Mouse (Mus musculus) T-helper 2 cell (primary cell): ENCODE data around the gene Defb20.

Source experiments
- in situ Hi-C: fragments of 300-600 bp; cut with MboI, MseI; formaldehyde crosslinking; loops from one replicate; pipeline ENCODE4 v1.15.1; 2025; ENCODE audit warnings: high pct_unique_total_duplicates

Defb20 gene

GRCm38 (mm10) chr2:152500204-152500862, 23.5 kb downstream of the Defb20 start:
- in situ Hi-C loops = no loop called here

- in situ Hi-C loops = no loop called here
Observed at GRCm38 (mm10) chr2:152500863-152501229, 24.0 kb downstream of the Defb20 start.

- in situ Hi-C loops = no loop called here
Observed at GRCm38 (mm10) chr2:152503950-152504349, 27.1 kb downstream of the Defb20 start.

GRCm38 (mm10) chr2:152511592-152511991, 34.7 kb downstream of the Defb20 start, which contains the start of gene Defb26:
Gene Defb26 (minus strand): TSS chr2:152511692.
- in situ Hi-C loops = no loop called here

- in situ Hi-C loops = no loop called here
Observed at GRCm38 (mm10) chr2:152516084-152516483, 39.2 kb downstream of the Defb20 start.

GRCm38 (mm10) chr2:152517981-152518380, 41.1 kb downstream of the Defb20 start, which contains the start of gene Defb28:
Gene Defb28 (plus strand): TSS chr2:152518255.
- in situ Hi-C loops = no loop called here
